Mouse (Mus musculus) erythroblast, embryonic 14.5 days (primary cell): ENCODE data around the gene Dnajb4. TPM values are rescaled to one million over a fixed set of nuclear protein-coding genes. Genes with fewer than 3 reads are reported as not detected.

Experiments used
- H3K27me3 ChIP-seq: 2 replicates; pipeline ENCODE4 v1.6.1; 2012; ENCODE audit warnings: inconsistent platforms; ENCODE audit not compliant: control insufficient read depth
- H3K36me3 ChIP-seq: 2 replicates; pipeline ENCODE4 v1.6.1; 2012; ENCODE audit warnings: mild to moderate bottlenecking, inconsistent platforms; ENCODE audit not compliant: control insufficient read depth
- H3K4me1 ChIP-seq: 2 replicates; pipeline ENCODE4 v1.6.1; 2012; ENCODE audit warnings: inconsistent platforms; ENCODE audit not compliant: control insufficient read depth
- H3K4me3 ChIP-seq: replicated peaks from 2 replicates; pipeline ENCODE3; 2012; ENCODE audit warnings: moderate library complexity, mild to moderate bottlenecking, inconsistent platforms
- H3K9me3 ChIP-seq: 2 replicates; pipeline ENCODE4 v1.6.1; 2012; ENCODE audit warnings: low read length, inconsistent platforms, mixed read lengths; ENCODE audit not compliant: control insufficient read depth
- GATA1 ChIP-seq: IDR thresholded peaks from 2 replicates; pipeline ENCODE4 v1.6.1; 2012; ENCODE audit warnings: low read length, inconsistent platforms, mixed read lengths
- TAL1 ChIP-seq: IDR thresholded peaks from 3 replicates; pipeline ENCODE4 v1.6.1; 2012; ENCODE audit warnings: low read length, inconsistent platforms, mixed read lengths
- polyA plus RNA-seq: library from polyadenylated mRNA; stranded (reverse); fragments of >175 nt; gene quantifications from 2 replicates; pipeline ENCODE4 v1.2.3, GENCODE M21; 2012

The Dnajb4 gene
- polyA plus RNA-seq, 1 experiment, result 0.87 TPM

DNA sequence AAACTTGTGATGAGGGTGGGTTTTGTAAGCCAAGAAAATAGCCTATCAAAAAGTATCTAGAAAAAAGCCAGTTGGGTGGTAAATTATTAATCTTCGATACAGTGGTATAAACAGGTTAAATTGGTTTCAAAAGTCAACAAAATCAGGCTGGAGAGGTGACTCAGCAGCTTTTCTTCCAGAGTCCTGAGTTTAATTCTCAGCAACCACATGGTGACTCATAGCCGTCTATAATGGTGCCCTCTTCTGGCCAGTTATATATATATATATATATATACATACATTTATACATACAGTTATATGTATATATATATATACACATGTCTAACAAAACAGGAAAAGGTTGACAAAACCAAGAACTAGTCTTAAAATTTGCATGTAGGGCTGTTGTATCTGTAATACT lies 28.7 kb upstream of the Dnajb4 start:
- Histone ChIP-seq H3K36me3 (peaks cover 69% of the 10 kb centered on the region), H3K4me3 (no peak overlapping the region), H3K4me1 (peaks cover 2% of the 10 kb centered on the region; the same call in 1 of the 2 replicates), H3K9me3 (no peaks in the 10 kb centered on the region), H3K27me3 (no peaks in the 10 kb centered on the region)
- TF ChIP-seq GATA1 (no peak), TAL1 (no peak)

DNA sequence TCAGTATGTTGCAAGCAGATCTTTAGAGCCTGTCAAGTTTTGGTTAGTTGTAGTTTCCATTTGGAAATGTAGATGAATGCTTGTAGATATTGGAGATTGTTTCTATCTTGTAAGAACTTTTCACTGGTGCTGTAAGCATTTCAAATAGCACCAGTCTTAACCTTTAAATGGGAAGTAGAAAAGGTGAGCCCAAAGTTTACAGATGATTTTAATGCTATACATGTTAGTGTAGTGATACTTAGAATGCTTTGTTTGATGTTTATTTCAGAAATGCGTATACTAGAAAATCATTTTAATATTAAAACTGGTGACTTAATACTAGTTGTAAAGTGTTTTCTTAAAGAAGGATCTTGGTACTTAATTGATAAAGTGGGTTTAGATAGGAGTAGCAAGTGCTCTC lies 25.7 kb upstream of the Dnajb4 start:
- H3K9me3 ChIP-seq, result no peaks in the 10 kb centered on the region
- peaks cover 94% of the 10 kb centered on the region for H3K36me3 ChIP-seq
- peaks cover 8% of the 10 kb centered on the region for H3K4me1 ChIP-seq
- H3K4me3 ChIP-seq, result no peak overlapping the region
- H3K27me3 ChIP-seq, result no peaks in the 10 kb centered on the region
- no peak for TF ChIP-seq GATA1

DNA sequence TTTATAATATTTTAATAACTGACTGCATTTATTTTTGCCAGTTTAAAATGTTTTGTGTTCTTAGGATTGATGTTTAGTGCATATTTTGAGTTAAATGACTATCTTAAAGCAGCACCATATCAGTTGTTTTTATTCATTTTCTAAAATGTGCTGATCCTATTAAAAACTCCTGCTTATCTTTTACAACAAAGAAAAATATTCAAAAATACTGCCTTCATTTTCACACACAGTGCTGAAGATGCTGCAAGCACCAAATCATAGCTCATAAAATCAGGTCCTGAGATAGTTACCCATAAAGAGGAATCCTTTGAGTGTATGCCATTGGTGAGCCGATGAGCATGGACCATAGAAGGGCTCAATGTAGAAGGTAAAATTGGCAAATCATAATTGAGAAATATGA lies 25.1 kb upstream of the Dnajb4 start:
- Histone ChIP-seq H3K9me3 (no peaks in the 10 kb centered on the region), H3K4me3 (no peak overlapping the region), H3K27me3 (no peaks in the 10 kb centered on the region), H3K4me1 (peaks cover 11% of the 10 kb centered on the region), H3K36me3 (peaks cover 97% of the 10 kb centered on the region)
- TF ChIP-seq GATA1 (no peak), TAL1 (no peak)

DNA sequence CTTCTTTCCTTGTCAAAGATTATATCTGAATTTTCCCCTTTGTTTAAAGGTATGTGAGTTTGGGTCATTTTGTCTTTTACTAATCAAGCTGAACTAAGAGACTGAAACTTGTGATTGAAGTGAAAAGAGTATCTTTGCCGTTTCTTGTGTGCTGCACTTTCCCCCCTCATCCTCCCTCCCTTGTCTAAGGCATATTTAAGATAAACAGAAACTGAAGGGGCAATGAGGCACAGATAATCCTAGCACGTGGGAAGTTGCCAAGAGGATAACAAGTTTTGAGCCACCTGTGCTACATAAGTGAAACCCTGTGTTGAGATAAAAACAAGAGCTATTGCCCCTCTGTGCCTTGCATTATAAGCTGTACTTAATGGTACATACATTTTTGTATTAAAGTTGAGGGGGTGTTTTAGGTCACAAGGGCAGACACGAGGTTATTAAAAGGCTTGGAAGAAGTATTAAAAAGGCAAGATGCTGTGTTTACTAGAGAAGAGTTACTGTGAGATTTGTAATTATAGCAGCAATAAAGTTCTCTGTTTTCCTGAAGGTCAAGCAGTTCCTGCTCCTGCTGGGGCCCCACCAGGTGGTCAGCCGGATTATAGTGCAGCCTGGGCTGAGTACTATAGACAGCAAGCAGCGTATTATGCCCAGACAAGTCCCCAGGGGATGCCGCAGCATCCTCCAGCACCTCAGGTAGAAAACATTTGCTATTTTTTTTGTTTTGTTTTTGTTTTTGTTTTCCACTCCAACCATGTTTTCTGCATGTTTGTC lies 21.4 kb upstream of the Dnajb4 start:
- no peaks in the 10 kb centered on the region for H3K9me3 ChIP-seq
- H3K27me3 ChIP-seq, result no peaks in the 10 kb centered on the region
- TF ChIP-seq TAL1 (peak; percentile 32; the same call in 1 of the 3 replicates), GATA1 (no peak)
- peaks cover 98% of the 10 kb centered on the region for H3K36me3 ChIP-seq
- H3K4me3 ChIP-seq, result no peak overlapping the region
- H3K4me1 ChIP-seq, result peaks cover 14% of the 10 kb centered on the region

DNA sequence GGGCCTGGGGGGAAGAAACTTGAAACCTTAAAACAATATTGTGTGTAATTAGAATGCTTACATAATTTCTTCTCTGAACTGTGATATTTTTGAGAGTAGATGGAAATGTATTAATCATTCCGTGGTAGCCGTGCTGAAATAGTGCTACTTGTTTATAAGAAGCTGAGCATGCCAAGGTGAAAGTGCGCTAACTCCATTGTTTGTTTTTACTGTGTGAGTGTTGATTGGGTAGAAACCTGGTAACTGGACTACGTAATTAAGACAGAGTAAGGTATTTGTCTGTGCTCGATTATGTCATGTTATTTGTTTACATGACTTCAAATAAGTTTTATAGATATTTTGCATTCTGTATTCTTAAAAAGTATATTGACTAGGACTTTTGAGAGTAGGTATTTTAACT lies 19.2 kb upstream of the Dnajb4 start:
- TF ChIP-seq TAL1, result no peak
- TF ChIP-seq GATA1, result no peak
- H3K4me1 ChIP-seq, result peaks cover 14% of the 10 kb centered on the region
- no peaks in the 10 kb centered on the region for H3K27me3 ChIP-seq
- H3K4me3 ChIP-seq, result no peak overlapping the region
- no peaks in the 10 kb centered on the region for H3K9me3 ChIP-seq
- H3K36me3 ChIP-seq, result peaks cover 98% of the 10 kb centered on the region

DNA sequence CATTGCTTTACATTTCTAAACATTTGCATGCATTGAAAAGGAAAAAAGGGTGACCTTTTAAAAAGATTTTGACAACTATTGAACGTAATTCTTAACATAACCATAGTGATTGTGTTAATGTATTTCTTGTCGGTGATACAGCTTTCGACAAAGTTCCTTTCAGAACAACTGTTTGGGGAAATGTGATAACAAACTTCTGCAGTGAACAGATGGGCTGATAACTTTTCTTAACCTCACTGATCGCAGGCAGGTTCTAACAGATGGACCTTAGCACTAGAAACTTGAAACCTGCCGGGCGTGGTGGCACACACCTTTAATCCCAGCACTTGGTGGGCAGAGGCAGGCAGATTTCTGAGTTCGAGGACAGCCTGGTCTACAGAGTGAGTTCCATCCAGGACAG lies 18.7 kb upstream of the Dnajb4 start:
- no peaks in the 10 kb centered on the region for H3K27me3 ChIP-seq
- no peak overlapping the region for H3K4me3 ChIP-seq
- peaks cover 98% of the 10 kb centered on the region for H3K36me3 ChIP-seq
- TF ChIP-seq GATA1 (no peak), TAL1 (no peak)
- H3K4me1 ChIP-seq, result peaks cover 14% of the 10 kb centered on the region
- no peaks in the 10 kb centered on the region for H3K9me3 ChIP-seq

DNA sequence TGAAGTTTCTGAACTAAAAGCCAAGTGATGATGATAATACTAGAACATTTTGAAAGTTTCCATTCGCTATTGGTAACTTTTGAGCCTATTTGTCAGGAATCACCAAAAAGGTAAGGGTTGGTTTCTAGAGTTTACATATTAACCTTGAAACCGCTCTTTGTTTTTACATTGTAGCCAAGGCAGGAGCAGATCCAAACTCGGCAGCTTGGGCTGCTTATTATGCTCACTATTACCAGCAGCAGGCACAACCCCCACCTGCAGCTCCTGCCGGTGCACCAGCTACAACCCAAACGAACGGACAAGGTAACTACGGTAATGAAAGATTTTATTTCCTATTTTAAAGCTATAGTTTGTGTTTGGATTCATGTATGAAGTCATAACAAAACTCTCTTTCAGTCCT lies 15.8 kb upstream of the Dnajb4 start:
- H3K36me3 ChIP-seq, result peaks cover 98% of the 10 kb centered on the region
- TF ChIP-seq GATA1, result no peak
- no peak overlapping the region for H3K4me3 ChIP-seq
- H3K27me3 ChIP-seq, result no peaks in the 10 kb centered on the region
- peaks cover 7% of the 10 kb centered on the region for H3K4me1 ChIP-seq
- no peaks in the 10 kb centered on the region for H3K9me3 ChIP-seq

DNA sequence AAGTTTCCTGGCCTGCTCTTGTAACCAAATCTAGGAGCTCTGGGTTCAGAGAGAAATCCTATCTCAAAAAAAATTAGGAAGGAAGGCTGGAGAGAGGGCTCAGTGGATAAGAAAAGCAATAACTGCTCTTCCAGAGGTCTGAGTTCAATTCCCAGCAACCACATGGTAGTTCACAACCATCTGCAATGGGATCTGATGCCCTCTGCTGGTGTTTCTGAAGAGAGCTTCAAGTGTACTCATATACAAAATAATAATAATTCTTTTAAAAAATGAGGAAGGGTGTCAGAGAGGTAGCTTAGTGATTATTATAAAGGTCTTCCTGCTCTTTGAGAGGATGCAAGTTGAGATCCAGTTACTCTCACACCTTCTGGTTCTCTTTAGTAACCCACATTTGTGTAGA lies 14.8 kb upstream of the Dnajb4 start:
- no peak for TF ChIP-seq TAL1
- no peak for TF ChIP-seq GATA1
- Histone ChIP-seq H3K4me1 (peaks cover 4% of the 10 kb centered on the region), H3K9me3 (no peaks in the 10 kb centered on the region), H3K4me3 (no peak overlapping the region), H3K27me3 (no peaks in the 10 kb centered on the region), H3K36me3 (peaks cover 99% of the 10 kb centered on the region)

DNA sequence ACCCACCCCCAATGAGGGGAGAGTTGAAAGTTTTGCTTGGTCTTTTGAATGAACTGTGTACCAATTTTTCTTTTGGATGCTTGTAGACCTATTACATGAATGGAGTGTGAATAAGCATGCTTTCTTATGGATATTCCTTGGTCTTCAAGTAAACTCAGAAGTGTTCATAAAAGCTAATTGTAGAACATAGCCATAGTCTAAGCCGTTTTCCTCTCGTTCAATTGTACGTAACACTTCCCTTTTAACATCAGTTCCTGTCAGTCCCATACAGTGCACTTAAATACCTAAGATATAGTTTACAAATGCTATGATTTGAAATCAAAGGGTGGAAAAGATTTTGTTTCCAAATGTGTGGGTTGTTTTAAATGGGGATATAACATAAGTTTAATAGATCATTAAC lies 3.3 kb upstream of the Dnajb4 start:
- Histone ChIP-seq H3K36me3 (peaks cover 70% of the 10 kb centered on the region), H3K9me3 (no peaks in the 10 kb centered on the region), H3K4me1 (peaks cover 33% of the 10 kb centered on the region), H3K27me3 (no peaks in the 10 kb centered on the region), H3K4me3 (peak overlapping the region; percentile 79)
- TF ChIP-seq TAL1 (no peak), GATA1 (no peak)
